ENCODE assay signal across 23 mouse cellular contexts in the genomic region with DNA sequence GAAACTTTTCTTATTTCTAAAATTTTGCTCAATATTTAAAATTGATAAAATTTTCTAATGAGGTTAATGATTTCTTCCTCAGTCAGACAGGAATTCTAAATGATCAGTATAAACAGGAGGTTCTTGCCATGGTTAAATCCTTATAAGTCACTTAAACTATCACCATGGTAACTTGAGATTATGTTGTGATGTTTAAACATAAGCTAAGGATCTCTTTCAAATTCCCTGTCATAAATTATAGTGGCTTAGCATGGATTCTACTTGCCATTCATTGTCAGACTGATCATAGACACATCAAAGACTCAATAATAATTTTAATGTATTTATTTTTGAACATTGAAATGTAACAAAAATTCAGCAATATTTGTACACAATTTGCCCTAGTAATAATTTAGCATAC.
DNase-seq lines count a peak whose midpoint lies in the region; ATAC-seq lines count a peak whose summit lies in the region.
"Had no signal": no experiment of that assay in that cellular context is flagged by ENCODE, and none has a peak within 500 bp of the region (broad histone marks: within the 10 kb centered on the region; RNA-seq: fewer than 3 reads in every experiment).

No protein-coding gene starts in this region.

- no peaks in the 10 kb centered on the region for H3K4me1 ChIP-seq in midbrain, embryonic 12.5 days
- H3K4me1 ChIP-seq in midbrain, embryonic 10.5 days = no peaks in the 10 kb centered on the region
- peaks cover 6% of the 10 kb centered on the region; the same call in 1 of the 2 replicates for H3K4me1 ChIP-seq in midbrain, embryonic 13.5 days (replicated peaks)
- peaks cover 4% of the 10 kb centered on the region; the same call in 1 of the 2 replicates for H3K4me1 ChIP-seq in midbrain, embryonic 15.5 days
- no peaks in the 10 kb centered on the region for H3K4me1 ChIP-seq in kidney, embryonic 15.5 days
- H3K4me1 ChIP-seq: forebrain, embryonic 10.5 days; forebrain, embryonic 15.5 days; heart, embryonic 12.5 days; heart, embryonic 15.5 days; hindbrain, embryonic 10.5 days; hindbrain, embryonic 13.5 days had no signal

- peak; percentile 62 for ATAC-seq in midbrain, embryonic 12.5 days (ENCODE audit: low FRiP score, low read depth)
- ATAC-seq in midbrain, embryonic 13.5 days = peak; percentile 63
- peak; percentile 49; the same call in 1 of the 2 replicates for ATAC-seq in midbrain, embryonic 15.5 days (replicated peaks)
- ATAC-seq in kidney, embryonic 15.5 days (replicated peaks; ENCODE audit: low FRiP score) = no peak
- ATAC-seq: CD4-positive, CD25-positive, alpha-beta regulatory T cell, adult 4 months; forebrain, embryonic 15.5 days; hindbrain, embryonic 16.5 days had no signal

- no peaks in the 10 kb centered on the region for H3K9me3 ChIP-seq in midbrain, embryonic 12.5 days
- no peaks in the 10 kb centered on the region for H3K9me3 ChIP-seq in midbrain, embryonic 10.5 days (replicated peaks)
- H3K9me3 ChIP-seq in midbrain, embryonic 13.5 days = no peaks in the 10 kb centered on the region
- no peaks in the 10 kb centered on the region for H3K9me3 ChIP-seq in midbrain, embryonic 15.5 days
- H3K9me3 ChIP-seq in kidney, embryonic 15.5 days (replicated peaks) = no peaks in the 10 kb centered on the region
- H3K9me3 ChIP-seq: forebrain, embryonic 10.5 days; forebrain, embryonic 15.5 days; heart, embryonic 15.5 days; hindbrain, embryonic 10.5 days; hindbrain, embryonic 13.5 days had no signal

- no peak for DNase-seq in midbrain, embryonic 10.5 days (ENCODE audit: low spot score)
- DNase-seq in thymus, adult 18-20 months = no peak
- DNase-seq: adrenal gland, adult 2 months; adrenal gland, postnatal 14 days; cerebellum, adult 11-12 months; cerebellum, adult 8-10 months; cerebellum, postnatal 10 days; gastrocnemius, postnatal 25 days; heart, adult 18-20 months; heart, postnatal 10 days; heart, postnatal 36 days had no signal

- no peak overlapping the region for H3K4me3 ChIP-seq in midbrain, embryonic 12.5 days
- no peak overlapping the region for H3K4me3 ChIP-seq in midbrain, embryonic 10.5 days
- no peak overlapping the region for H3K4me3 ChIP-seq in midbrain, embryonic 13.5 days (replicated peaks)
- H3K4me3 ChIP-seq in midbrain, embryonic 15.5 days = no peak overlapping the region
- no peak overlapping the region for H3K4me3 ChIP-seq in kidney, embryonic 15.5 days (replicated peaks)
- H3K4me3 ChIP-seq: forebrain, embryonic 10.5 days; forebrain, embryonic 15.5 days; heart, embryonic 12.5 days; heart, embryonic 15.5 days; hindbrain, embryonic 10.5 days; hindbrain, embryonic 13.5 days had no signal

- no peak overlapping the region for H3K4me2 ChIP-seq in midbrain, embryonic 12.5 days (replicated peaks)
- no peak overlapping the region for H3K4me2 ChIP-seq in midbrain, embryonic 13.5 days (replicated peaks)
- H3K4me2 ChIP-seq in midbrain, embryonic 15.5 days = no peak overlapping the region
- H3K4me2 ChIP-seq in kidney, embryonic 15.5 days = no peak overlapping the region
- H3K4me2 ChIP-seq: forebrain, embryonic 15.5 days; heart, embryonic 12.5 days; heart, embryonic 15.5 days; hindbrain, embryonic 13.5 days had no signal

- no peaks in the 10 kb centered on the region for H3K27me3 ChIP-seq in midbrain, embryonic 12.5 days
- H3K27me3 ChIP-seq in midbrain, embryonic 10.5 days (ENCODE audit: low read depth, poor library complexity, severe bottlenecking) = no peaks in the 10 kb centered on the region
- H3K27me3 ChIP-seq in midbrain, embryonic 13.5 days = no peaks in the 10 kb centered on the region
- no peaks in the 10 kb centered on the region for H3K27me3 ChIP-seq in midbrain, embryonic 15.5 days (replicated peaks)
- no peaks in the 10 kb centered on the region for H3K27me3 ChIP-seq in kidney, embryonic 15.5 days
- H3K27me3 ChIP-seq: forebrain, embryonic 15.5 days; heart, embryonic 12.5 days; heart, embryonic 15.5 days; hindbrain, embryonic 13.5 days had no signal

- no peak overlapping the region for H3K27ac ChIP-seq in midbrain, embryonic 12.5 days (replicated peaks)
- no peak overlapping the region for H3K27ac ChIP-seq in midbrain, embryonic 10.5 days (replicated peaks)
- H3K27ac ChIP-seq in midbrain, embryonic 13.5 days = no peak overlapping the region
- H3K27ac ChIP-seq in midbrain, embryonic 15.5 days = no peak overlapping the region
- H3K27ac ChIP-seq in kidney, embryonic 15.5 days = no peak overlapping the region
- H3K27ac ChIP-seq: forebrain, embryonic 10.5 days; forebrain, embryonic 15.5 days; heart, embryonic 15.5 days; hindbrain, embryonic 10.5 days; hindbrain, embryonic 13.5 days had no signal

- H3K36me3 ChIP-seq in midbrain, embryonic 12.5 days = no peaks in the 10 kb centered on the region
- no peaks in the 10 kb centered on the region for H3K36me3 ChIP-seq in midbrain, embryonic 10.5 days
- no peaks in the 10 kb centered on the region for H3K36me3 ChIP-seq in midbrain, embryonic 13.5 days
- no peaks in the 10 kb centered on the region for H3K36me3 ChIP-seq in midbrain, embryonic 15.5 days (replicated peaks)
- H3K36me3 ChIP-seq in kidney, embryonic 15.5 days = no peaks in the 10 kb centered on the region
- H3K36me3 ChIP-seq: forebrain, embryonic 10.5 days; forebrain, embryonic 15.5 days; heart, embryonic 12.5 days; heart, embryonic 15.5 days; hindbrain, embryonic 10.5 days; hindbrain, embryonic 13.5 days had no signal

- H3K9ac ChIP-seq in midbrain, embryonic 12.5 days (replicated peaks) = no peak overlapping the region
- no peak overlapping the region for H3K9ac ChIP-seq in midbrain, embryonic 13.5 days (replicated peaks)
- no peak overlapping the region for H3K9ac ChIP-seq in midbrain, embryonic 15.5 days
- H3K9ac ChIP-seq in kidney, embryonic 15.5 days = no peak overlapping the region
- H3K9ac ChIP-seq: forebrain, embryonic 15.5 days; heart, embryonic 12.5 days; heart, embryonic 15.5 days; hindbrain, embryonic 13.5 days had no signal
